Mouse (Mus musculus): ENCODE data around the gene Ptprr. TPM values are rescaled to one million over a fixed set of nuclear protein-coding genes. Genes with fewer than 3 reads are reported as not detected.

Ptprr gene
- 1.1 and 1.2 TPM in 2 replicates for polyA plus RNA-seq (2012; rRNA removed)

GRCm38 (mm10) chr10:116017845-116018479 lies at the start of gene Ptprr:
Gene Ptprr, plus strand, starts transcription at chr10:116018213.

GRCm38 (mm10) chr10:116113867-116114474 lies 96.0 kb downstream of the Ptprr start, which contains the start of gene 4933416C03Rik:
Gene 4933416C03Rik, minus strand, starts transcription at chr10:116113917.

GRCm38 (mm10) chr10:116275280-116275679 lies 257.3 kb downstream of the Ptprr start, which contains the start of gene Ptprb:
Gene Ptprb, plus strand, starts transcription at chr10:116275523.

Other genes starting within 250 kb of the Ptprr start
- gene Tspan8, start 201.4 kb upstream of the Ptprr start, polyA plus RNA-seq (2012; rRNA removed) = 32.6 and 37.8 TPM in 2 replicates
- not detected in 2 replicates for gene 4933416C03Rik, start 95.7 kb downstream of the Ptprr start, polyA plus RNA-seq (2012; rRNA removed)